Mouse (Mus musculus) right cerebral cortex, postnatal 36 days (tissue): ENCODE measurements around the gene Zbtb41.

Experiments used
- DNase-seq, 2 experiments: peaks; one replicate each; pipeline ENCODE4 v3.0.0; 2022; ENCODE audit warnings: low spot score in 2 of 2, mixed read lengths in 1 of 2

Zbtb41 gene

DNA sequence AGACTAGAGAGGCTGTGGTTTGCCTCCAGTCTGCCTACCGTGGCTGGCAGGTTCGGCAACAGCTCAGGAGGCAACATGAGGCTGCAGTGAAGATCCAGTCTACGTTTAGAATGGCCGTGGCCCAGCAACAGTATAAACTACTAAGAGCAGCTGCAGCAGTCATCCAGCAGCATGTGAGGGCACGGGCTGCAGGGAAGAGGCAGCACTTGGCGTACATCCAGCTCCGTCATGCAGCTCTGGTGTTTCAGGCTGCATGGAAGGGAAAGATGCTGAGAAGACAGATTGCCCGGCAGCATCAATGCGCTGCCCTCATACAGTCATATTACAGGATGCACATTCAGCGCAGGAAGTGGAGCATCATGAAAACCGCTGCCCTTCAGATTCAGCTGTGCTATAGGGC, 56.8 kb downstream of the Zbtb41 start:
- no peak for DNase-seq

GRCm38 (mm10) chr1:139480246-139480645, 58.2 kb downstream of the Zbtb41 start:
- DNase-seq, result no peak

- DNase-seq, result no peak
These were observed 59.1 kb downstream of the Zbtb41 start for GRCm38 (mm10) chr1:139481146-139481545.

DNA sequence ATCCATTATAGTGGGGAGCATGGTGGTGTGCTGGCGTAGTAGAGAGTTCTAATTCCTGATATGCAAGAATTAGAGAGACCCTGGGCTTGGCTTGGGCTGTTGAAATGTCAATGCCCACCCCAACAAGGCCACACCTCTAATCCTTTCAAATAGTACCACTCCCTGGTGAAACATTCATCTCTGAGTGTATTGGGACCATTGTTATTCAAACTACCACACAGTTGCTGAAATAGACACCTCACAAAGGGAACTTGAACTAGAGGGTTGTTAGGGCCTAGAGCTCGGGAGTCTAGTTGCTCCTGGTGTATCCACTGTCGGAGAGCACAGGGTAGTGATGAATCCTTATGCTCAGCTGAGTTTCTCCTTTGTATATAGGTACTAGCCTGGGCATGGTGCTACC, 72.5 kb downstream of the Zbtb41 start:
- DNase-seq, result no peak

DNA sequence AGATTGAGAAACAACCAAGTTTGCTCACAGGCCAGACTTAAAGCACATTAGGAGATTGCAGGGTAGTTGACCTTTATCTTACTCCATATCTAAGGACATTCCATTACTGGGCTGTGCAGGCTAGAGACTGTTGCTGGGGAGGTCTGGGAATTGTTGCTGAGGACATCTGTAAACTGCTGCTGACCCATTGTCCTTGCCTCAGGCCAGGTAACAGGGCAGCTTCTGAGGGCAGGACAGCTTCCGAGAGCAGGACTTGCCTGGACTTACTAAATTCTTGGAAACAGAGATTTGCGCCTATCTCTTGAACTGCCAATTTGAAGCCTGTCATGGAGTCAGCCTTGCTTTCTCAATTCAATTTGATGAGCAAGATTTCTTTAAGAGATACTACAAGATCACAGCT, 73.3 kb downstream of the Zbtb41 start:
- DNase-seq, result no peak

DNA sequence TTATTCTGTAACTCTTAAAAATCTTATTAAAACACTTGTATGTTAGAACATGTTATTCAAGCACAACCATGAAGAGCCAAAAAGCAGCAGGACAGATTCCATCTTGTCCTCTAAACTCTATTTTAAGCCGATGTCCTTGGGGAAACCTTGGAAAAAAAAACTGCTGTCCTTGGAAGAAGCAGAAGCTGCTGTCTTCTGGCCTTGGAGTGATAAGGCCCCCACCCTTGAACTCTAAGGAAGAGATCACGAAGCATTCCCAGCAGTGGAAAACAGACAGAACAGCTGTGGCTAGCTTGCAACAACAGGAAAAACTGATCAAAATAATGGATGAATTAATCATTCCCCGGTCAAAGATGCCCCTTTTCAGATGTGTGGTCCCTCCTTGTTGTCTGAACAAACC, 74.1 kb downstream of the Zbtb41 start:
- no peak for DNase-seq

GRCm38 (mm10) chr1:139499751-139500150, 77.7 kb downstream of the Zbtb41 start:
- DNase-seq, result no peak

DNA sequence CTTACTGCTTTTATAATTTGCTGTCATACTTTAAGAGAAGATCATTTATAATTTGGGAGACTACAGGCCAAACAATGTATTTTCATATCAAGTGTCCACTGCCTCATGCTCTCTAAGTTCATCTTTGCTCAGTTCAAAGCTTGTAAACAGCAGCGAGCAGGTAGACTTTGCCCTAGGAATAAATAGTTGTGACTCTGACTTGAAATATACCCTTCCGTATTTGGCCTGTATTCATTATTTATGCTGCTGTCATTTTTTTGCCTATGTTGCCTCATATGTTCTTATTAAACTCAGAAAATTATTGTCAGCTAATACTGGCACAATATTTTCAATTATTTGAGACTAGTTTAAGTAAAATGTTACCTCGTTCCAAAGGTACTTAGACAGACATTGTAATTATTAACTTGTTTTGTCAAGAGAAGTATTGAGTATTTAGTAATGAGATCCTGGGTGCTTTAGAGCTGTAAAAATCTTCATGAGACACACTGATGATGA, 79.2 kb downstream of the Zbtb41 start, which contains the start of gene F13b:
TSS of gene F13b (plus strand) at position 445 of the 495 bp plus-strand sequence.
- DNase-seq, result no peak
